Mouse (Mus musculus) testis, adult 2 months (tissue): ENCODE measurements around the gene Bend3. TPM values are rescaled to one million over a fixed set of nuclear protein-coding genes. Genes with fewer than 3 reads are reported as not detected.

Experiments used
- H3K27ac ChIP-seq: fragments of 200-500 bp; 2 replicates; pipeline ENCODE4 v1.5.1; 2012; ENCODE audit warnings: low read depth, low read length; ENCODE audit not compliant: control insufficient read depth, insufficient read depth
- H3K27me3 ChIP-seq: fragments of 200-500 bp; 2 replicates; pipeline ENCODE4 v1.6.1; 2012; ENCODE audit warnings: mild to moderate bottlenecking, low read length, moderate library complexity; ENCODE audit not compliant: control insufficient read depth, insufficient read depth
- H3K36me3 ChIP-seq: fragments of 200-500 bp; 2 replicates; pipeline ENCODE4 v1.6.1; 2012; ENCODE audit warnings: mild to moderate bottlenecking, low read length; ENCODE audit not compliant: control insufficient read depth, insufficient read depth
- H3K4me1 ChIP-seq: fragments of 200-500 bp; 2 replicates; pipeline ENCODE4 v1.6.1; 2012; ENCODE audit warnings: low read length; ENCODE audit not compliant: control insufficient read depth, insufficient read depth
- H3K4me3 ChIP-seq: fragments of 200-500 bp; 2 replicates; pipeline ENCODE4 v1.5.1; 2012; ENCODE audit warnings: low read depth, mild to moderate bottlenecking, low read length, moderate library complexity, mixed read lengths; ENCODE audit not compliant: control insufficient read depth
- CTCF ChIP-seq: fragments of 200-500 bp; IDR thresholded peaks from 2 replicates; pipeline ENCODE4 v1.5.1; 2012; ENCODE audit warnings: low read depth, mild to moderate bottlenecking, inconsistent platforms, low read length, moderate library complexity; ENCODE audit not compliant: control insufficient read depth, insufficient read depth, insufficient replicate concordance
- POLR2A ChIP-seq: fragments of 200-500 bp; IDR thresholded peaks from 2 replicates; pipeline ENCODE4 v1.6.1; 2012; ENCODE audit warnings: low read depth, mild to moderate bottlenecking, inconsistent platforms, low read length, moderate library complexity; ENCODE audit not compliant: control insufficient read depth
- polyA plus RNA-seq: library from polyadenylated mRNA; depleted of rRNA; stranded (reverse); fragments of >200 nt; gene quantifications from 2 replicates; pipeline ENCODE4 v1.2.3, GENCODE M21; 2012; rRNA removed

Gene Bend3
- polyA plus RNA-seq, result 3.9 and 4.4 TPM in 2 replicates

DNA sequence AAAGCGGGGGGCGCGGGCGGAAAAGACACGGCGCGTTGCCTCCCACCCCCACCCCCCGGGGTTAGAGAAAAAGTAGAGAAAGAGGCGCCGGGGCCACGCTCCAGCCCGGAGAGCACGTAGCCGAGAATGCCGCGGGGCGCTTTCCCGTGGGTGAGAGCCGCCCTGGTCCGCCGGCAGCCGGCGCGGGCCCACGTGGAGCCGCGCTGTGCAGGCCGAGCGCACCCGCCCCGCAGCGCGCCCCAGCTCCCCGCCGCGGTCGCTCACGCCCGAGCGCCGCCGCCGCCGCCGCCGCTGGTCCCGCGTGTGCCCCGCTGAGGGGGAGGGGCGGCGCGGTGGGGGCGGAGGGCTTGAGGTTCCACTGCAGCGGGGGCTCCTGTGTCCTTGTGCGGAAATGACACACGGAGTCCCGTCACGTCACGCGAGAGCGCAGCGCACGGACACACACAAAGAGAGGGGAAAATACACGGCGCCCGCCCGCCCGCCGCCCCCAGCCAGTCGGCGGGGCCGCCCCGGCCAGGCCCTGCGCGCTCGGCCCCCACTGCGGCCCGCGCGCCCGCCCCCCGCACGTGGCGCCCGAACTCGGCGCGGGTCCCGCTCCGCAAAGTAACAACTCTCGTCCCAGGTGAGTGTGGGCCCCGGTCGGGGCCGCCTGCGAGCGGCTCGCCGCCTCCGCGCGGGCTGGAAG lies at the start of gene Bend3:
Bend3 (plus strand) TSS at position 81 of the 685 bp plus-strand sequence.
- H3K4me3 ChIP-seq, result peak within 1 kb of the TSS; percentile 92
- TF ChIP-seq POLR2A (peak; percentile 27; the same call in 1 of the 2 replicates), CTCF (no peak)
- peaks cover 16% of the 10 kb centered on the region for H3K4me1 ChIP-seq
- H3K27me3 ChIP-seq, result no peaks in the 10 kb centered on the region
- H3K36me3 ChIP-seq, result no peaks in the 10 kb centered on the region
- peak within 1 kb of the TSS; percentile 88 for H3K27ac ChIP-seq

DNA sequence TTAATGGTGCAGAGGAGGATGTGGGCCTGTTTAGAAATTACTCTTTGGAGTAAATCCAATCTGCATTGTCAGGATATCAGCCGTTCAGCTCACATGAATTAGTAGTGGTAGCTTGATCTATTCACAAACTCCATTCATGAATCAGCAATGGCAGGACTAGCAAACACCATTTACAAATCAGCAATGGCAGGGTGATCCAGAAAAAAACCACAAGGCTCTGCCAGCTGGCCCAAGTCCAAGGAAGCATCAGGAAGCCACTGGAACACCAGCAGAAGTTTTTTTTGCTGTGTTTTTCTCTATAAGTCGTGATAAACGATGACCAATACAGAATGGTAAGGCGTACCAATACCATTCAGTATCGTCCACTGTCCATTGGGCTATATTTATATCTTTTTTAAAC lies 48.0 kb upstream of the Bend3 start:
- Histone ChIP-seq H3K4me1 (no peaks in the 10 kb centered on the region), H3K27ac (no peak overlapping the region), H3K36me3 (no peaks in the 10 kb centered on the region), H3K4me3 (no peak overlapping the region), H3K27me3 (no peaks in the 10 kb centered on the region)
- TF ChIP-seq POLR2A (no peak), CTCF (no peak)

DNA sequence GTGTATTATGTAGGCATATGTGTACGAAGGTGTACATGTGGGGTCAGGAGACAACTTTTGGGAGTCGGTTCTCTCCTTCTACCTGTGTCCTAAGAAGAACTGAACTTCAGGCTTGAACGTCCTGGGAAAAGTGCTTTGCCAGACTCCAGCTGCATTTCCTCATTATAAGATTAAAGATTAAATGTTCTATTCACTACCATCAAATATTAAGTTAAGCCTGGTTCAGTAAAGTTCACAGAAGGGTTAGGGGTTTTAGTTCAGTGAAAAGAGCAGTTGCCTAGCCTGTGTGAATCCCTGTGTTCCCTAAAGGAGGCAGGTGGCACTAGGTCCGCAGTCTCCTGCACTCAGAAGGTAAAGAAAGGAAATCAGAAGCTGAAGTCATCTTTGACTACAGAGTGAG lies 44.3 kb upstream of the Bend3 start:
- Histone ChIP-seq H3K36me3 (no peaks in the 10 kb centered on the region), H3K27me3 (no peaks in the 10 kb centered on the region), H3K4me1 (no peaks in the 10 kb centered on the region), H3K27ac (no peak overlapping the region), H3K4me3 (no peak overlapping the region)
- no peak for TF ChIP-seq POLR2A
- no peak for TF ChIP-seq CTCF

DNA sequence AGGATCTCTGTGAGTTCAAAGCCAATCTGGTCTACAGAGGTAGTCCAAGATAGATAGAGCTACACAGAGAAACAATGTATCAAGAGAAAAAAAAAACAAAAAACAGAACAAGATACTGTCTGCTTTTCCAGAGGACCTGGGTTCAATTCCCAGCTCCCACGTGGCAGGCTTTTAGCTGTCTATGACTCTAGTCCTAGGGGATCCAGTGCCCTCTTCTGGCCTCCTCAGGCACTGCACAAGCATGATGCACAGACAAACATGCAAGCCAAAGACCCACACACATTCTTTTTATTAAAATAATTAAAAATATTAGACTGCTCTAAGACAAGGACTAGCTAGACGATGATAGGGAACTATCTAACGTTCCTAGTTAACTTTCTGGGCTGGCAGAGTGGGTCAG lies 42.9 kb upstream of the Bend3 start:
- H3K27ac ChIP-seq, result no peak overlapping the region
- no peaks in the 10 kb centered on the region for H3K27me3 ChIP-seq
- no peaks in the 10 kb centered on the region for H3K4me1 ChIP-seq
- no peak for TF ChIP-seq POLR2A
- TF ChIP-seq CTCF, result 0 out of 2 replicates have a peak, but pooled peaks have one; percentile 1
- no peak overlapping the region for H3K4me3 ChIP-seq
- no peaks in the 10 kb centered on the region for H3K36me3 ChIP-seq

DNA sequence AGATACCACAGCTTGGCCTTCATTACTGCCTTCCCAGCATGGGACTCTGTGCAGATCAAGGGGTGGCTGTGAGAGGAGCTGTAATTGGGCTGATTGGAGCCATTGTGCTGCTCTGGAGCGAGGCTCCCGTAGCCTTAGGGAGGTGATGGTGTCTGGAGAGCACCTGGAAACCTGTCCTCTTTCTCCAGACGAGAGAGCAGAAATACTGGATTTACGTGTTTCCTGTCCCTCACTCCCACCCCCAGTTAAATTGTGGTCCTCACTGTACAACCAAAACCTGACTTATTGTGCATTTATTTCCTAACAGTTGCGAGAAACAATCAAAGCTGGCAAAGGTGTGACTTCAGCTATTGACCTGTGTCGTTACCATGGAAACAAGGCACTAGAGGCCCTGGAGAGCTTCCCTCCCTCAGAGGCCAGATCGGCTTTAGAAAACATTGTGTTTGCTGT lies 39.1 kb upstream of the Bend3 start:
- Histone ChIP-seq H3K4me1 (no peaks in the 10 kb centered on the region), H3K36me3 (no peaks in the 10 kb centered on the region), H3K27ac (no peak overlapping the region), H3K27me3 (no peaks in the 10 kb centered on the region), H3K4me3 (no peak overlapping the region)
- TF ChIP-seq CTCF, result no peak

DNA sequence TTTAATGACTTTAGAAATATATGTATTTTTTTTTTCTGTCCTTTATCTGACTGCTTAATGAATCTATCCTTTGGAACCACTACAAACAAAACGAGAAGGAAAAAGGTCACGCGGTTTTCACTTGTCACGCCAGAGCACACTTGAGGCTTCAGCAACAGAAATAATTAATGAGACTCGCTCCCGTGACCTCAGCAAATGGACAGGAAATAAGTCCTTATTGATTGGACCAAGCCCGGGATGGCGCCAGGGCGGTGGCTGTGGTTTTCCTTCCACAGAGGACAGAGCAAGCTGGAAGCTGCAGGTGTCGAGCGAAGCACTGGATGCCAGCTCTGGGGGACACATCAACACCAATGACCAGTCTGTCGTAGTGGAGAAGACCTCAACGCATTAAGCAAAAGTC lies 38.6 kb upstream of the Bend3 start:
- Histone ChIP-seq H3K27ac (no peak overlapping the region), H3K27me3 (no peaks in the 10 kb centered on the region), H3K4me1 (no peaks in the 10 kb centered on the region), H3K4me3 (no peak overlapping the region), H3K36me3 (no peaks in the 10 kb centered on the region)
- TF ChIP-seq CTCF (no peak), POLR2A (no peak)

DNA sequence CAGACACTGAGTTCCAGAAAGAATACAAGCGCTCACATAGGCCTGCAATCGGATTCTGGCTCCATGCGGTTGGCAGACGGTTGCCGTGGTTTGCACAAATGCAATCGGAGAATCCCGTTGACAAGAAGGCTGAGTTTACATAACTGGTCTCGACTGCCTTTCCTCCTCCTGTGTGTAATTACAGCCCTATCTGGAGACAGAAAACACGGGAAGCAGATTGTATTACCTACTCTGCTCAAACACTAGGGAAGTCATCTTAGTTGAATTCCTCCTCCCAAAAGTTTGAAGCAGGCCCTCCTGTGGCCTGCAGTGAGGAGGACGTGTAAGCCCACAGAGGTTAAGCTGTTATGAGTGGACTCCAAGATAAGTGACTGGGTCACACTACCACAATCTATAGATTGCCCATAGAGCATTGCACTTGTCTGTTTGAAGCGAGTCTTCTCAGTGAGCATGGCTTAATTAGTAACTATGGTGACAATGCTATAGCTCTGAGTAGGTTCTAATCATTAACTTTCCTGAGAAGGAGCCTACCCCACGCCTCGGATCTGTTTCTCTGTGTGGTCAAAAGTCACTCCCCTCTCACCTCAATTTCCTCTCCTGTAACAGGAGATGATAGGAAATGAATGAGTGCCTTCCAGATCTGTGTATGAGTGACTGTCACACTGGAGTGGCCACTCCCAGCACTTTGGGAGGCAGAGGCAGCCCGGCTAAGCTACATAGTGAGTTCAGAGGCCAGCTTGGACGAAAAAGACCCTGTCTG lies 37.5 kb upstream of the Bend3 start:
- Histone ChIP-seq H3K27me3 (no peaks in the 10 kb centered on the region), H3K36me3 (no peaks in the 10 kb centered on the region), H3K27ac (no peak overlapping the region), H3K4me1 (no peaks in the 10 kb centered on the region), H3K4me3 (no peak overlapping the region)
- TF ChIP-seq CTCF (no peak), POLR2A (no peak)

DNA sequence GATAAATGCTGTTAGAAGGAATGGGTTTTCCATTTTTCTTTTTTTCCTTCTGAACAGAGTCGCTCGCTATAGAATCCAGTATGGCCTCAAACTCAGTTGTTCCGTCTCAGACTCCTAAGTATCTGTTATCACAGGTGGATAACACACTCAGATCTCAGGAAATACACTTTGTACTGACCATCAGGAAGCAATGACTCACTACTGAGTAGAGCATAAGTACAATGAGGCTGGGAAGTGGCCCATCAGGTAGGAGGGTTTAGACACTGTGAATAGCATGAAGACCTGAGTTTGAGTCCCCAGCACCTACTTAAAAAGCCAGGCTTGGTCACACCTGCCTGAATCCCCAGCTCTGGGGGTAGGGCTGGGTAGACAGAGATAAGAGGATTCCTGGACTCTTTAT lies 30.0 kb upstream of the Bend3 start:
- Histone ChIP-seq H3K27ac (no peak overlapping the region), H3K36me3 (no peaks in the 10 kb centered on the region), H3K27me3 (no peaks in the 10 kb centered on the region), H3K4me3 (no peak overlapping the region), H3K4me1 (no peaks in the 10 kb centered on the region)
- no peak for TF ChIP-seq CTCF
- TF ChIP-seq POLR2A, result no peak
